Mouse (Mus musculus) lung, embryonic 15.5 days (tissue): ENCODE results near the gene Pigs. TPM values are rescaled to one million over a fixed set of nuclear protein-coding genes. Genes with fewer than 3 reads are reported as not detected.

Source experiments
- ATAC-seq: fragments of 200-750 bp; cut with Nextera tagmentation; 2 replicates; pipeline ENCODE4 v1.8.0; 2017; ENCODE audit warnings: moderate number of reproducible peaks, borderline replicate concordance; ENCODE audit not compliant: low FRiP score, low TSS enrichment; ENCODE audit errors: extremely low read depth
- H3K27ac ChIP-seq: fragments of 300-500 bp; sonication (generic); 2 replicates; pipeline ENCODE4 v1.5.1; 2015; ENCODE audit warnings: moderate library complexity, mild to moderate bottlenecking, inconsistent platforms
- H3K27me3 ChIP-seq: fragments of 300-500 bp; sonication (generic); 2 replicates; pipeline ENCODE4 v1.6.1; 2015; ENCODE audit warnings: inconsistent platforms
- H3K36me3 ChIP-seq: fragments of 300-500 bp; sonication (generic); 2 replicates; pipeline ENCODE4 v1.6.1; 2015; ENCODE audit warnings: inconsistent platforms
- H3K4me1 ChIP-seq: fragments of 300-500 bp; sonication (generic); 2 replicates; pipeline ENCODE4 v1.6.1; 2015; ENCODE audit warnings: inconsistent platforms
- H3K4me2 ChIP-seq: fragments of 300-500 bp; sonication (generic); 2 replicates; pipeline ENCODE4 v1.6.1; 2015; ENCODE audit warnings: inconsistent platforms, mild to moderate bottlenecking, moderate library complexity
- H3K4me3 ChIP-seq: fragments of 300-500 bp; sonication (generic); 2 replicates; pipeline ENCODE4 v1.5.1; 2015; ENCODE audit warnings: mild to moderate bottlenecking, inconsistent platforms
- H3K9ac ChIP-seq: fragments of 300-500 bp; sonication (generic); 2 replicates; pipeline ENCODE4 v1.6.1; 2015; ENCODE audit warnings: inconsistent platforms
- H3K9me3 ChIP-seq: fragments of 300-500 bp; sonication (generic); 2 replicates; pipeline ENCODE4 v1.6.1; 2016; ENCODE audit warnings: inconsistent platforms
- WGBS: fragments of 180-500 bp; shearing (Covaris S2); methylation state at CpG from one replicate; pipeline ENCODE4 v1.1.7; 2015; 5-methylcytosine and 5-hydroxymethylcytosine counted together
- polyA plus RNA-seq: library from polyadenylated mRNA; unstranded; fragments of >200 nt; fragmentation: Nextera tagmentation; extraction: Ambion mirVana; gene quantifications from 2 replicates; pipeline ENCODE4 v1.2.1, GENCODE M21; 2015

Pigs gene
- polyA plus RNA-seq, 1 experiment from 2014 or later, result 75.5 TPM

- no peaks in the 10 kb centered on the region for H3K27me3 ChIP-seq
- H3K4me2 ChIP-seq, result no peak overlapping the region
- WGBS, result 86% methylated on average over 2 of the region's 2 CpGs
- H3K4me1 ChIP-seq, result peaks cover 16% of the 10 kb centered on the region
- no peak overlapping the region for H3K4me3 ChIP-seq
- ATAC-seq, result no peak
- H3K9me3 ChIP-seq, result no peaks in the 10 kb centered on the region
- H3K27ac ChIP-seq, result no peak overlapping the region
- H3K9ac ChIP-seq, result no peak overlapping the region
- H3K36me3 ChIP-seq, result peaks cover 80% of the 10 kb centered on the region
These were observed 9.8 kb upstream of the Pigs start for GRCm38 (mm10) chr11:78318411-78318810.

GRCm38 (mm10) chr11:78322076-78322831, 6.0 kb upstream of the Pigs start:
- H3K4me2 ChIP-seq, result peak overlapping the region; percentile 33
- H3K9me3 ChIP-seq, result no peaks in the 10 kb centered on the region
- peaks cover 19% of the 10 kb centered on the region for H3K4me1 ChIP-seq
- H3K4me3 ChIP-seq, result no peak overlapping the region
- ATAC-seq, result no peak; the same call in 1 of the 2 replicates
- no peak overlapping the region for H3K9ac ChIP-seq
- H3K27me3 ChIP-seq, result no peaks in the 10 kb centered on the region
- peaks cover 44% of the 10 kb centered on the region for H3K36me3 ChIP-seq
- WGBS, result 34% methylated on average over 2 of the region's 2 CpGs
- H3K27ac ChIP-seq, result peak overlapping the region; percentile 73

GRCm38 (mm10) chr11:78322860-78323259, 5.4 kb upstream of the Pigs start, which contains the start of gene Aldoc:
Gene Aldoc (plus strand): TSS chr11:78322968.
- peak within 1 kb of the TSS; percentile 73 for H3K27ac ChIP-seq
- peaks cover 19% of the 10 kb centered on the region for H3K4me1 ChIP-seq
- no peaks in the 10 kb centered on the region for H3K9me3 ChIP-seq
- peak; percentile 91 for ATAC-seq
- peak within 1 kb of the TSS; percentile 33 for H3K4me2 ChIP-seq
- WGBS, result 8% methylated on average over 15 of the region's 15 CpGs
- H3K27me3 ChIP-seq, result no peaks in the 10 kb centered on the region
- no peak within 1 kb of the TSS; the same call in 1 of the 2 replicates for H3K9ac ChIP-seq
- peaks cover 38% of the 10 kb centered on the region for H3K36me3 ChIP-seq
- peak within 1 kb of the TSS; percentile 10; the same call in 1 of the 2 replicates for H3K4me3 ChIP-seq

- no peak overlapping the region for H3K4me2 ChIP-seq
- no peak overlapping the region for H3K4me3 ChIP-seq
- peaks cover 25% of the 10 kb centered on the region for H3K36me3 ChIP-seq
- H3K4me1 ChIP-seq, result peaks cover 24% of the 10 kb centered on the region
- H3K27me3 ChIP-seq, result no peaks in the 10 kb centered on the region
- 82% methylated on average over 15 of the region's 15 CpGs for WGBS
- no peak for ATAC-seq
- no peak overlapping the region for H3K9ac ChIP-seq
- H3K27ac ChIP-seq, result no peak overlapping the region
- no peaks in the 10 kb centered on the region for H3K9me3 ChIP-seq
These were observed 4.0 kb upstream of the Pigs start for GRCm38 (mm10) chr11:78324000-78324785.

DNA sequence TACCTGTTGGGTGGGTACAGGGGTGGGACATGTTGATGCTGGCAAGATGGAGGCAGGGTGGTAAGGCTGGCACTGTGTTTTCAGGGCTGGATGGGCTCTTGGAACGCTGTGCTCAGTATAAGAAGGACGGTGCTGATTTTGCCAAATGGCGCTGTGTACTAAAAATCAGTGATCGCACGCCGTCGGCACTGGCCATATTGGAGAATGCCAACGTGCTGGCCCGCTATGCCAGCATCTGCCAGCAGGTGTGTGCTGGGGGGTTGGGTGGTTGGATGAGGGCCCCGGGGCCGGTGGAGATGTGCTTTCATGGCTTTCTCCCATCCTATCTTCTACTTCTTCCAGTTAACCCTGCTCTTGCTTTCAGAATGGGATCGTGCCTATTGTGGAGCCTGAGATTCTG, 3.2 kb upstream of the Pigs start:
- no peak overlapping the region for H3K27ac ChIP-seq
- H3K4me2 ChIP-seq, result no peak overlapping the region
- H3K4me3 ChIP-seq, result no peak overlapping the region
- H3K4me1 ChIP-seq, result peaks cover 24% of the 10 kb centered on the region
- H3K36me3 ChIP-seq, result peaks cover 19% of the 10 kb centered on the region
- H3K9ac ChIP-seq, result no peak overlapping the region
- WGBS, result 89% methylated on average over 12 of the region's 12 CpGs
- no peaks in the 10 kb centered on the region for H3K27me3 ChIP-seq
- no peaks in the 10 kb centered on the region for H3K9me3 ChIP-seq
- no peak for ATAC-seq

DNA sequence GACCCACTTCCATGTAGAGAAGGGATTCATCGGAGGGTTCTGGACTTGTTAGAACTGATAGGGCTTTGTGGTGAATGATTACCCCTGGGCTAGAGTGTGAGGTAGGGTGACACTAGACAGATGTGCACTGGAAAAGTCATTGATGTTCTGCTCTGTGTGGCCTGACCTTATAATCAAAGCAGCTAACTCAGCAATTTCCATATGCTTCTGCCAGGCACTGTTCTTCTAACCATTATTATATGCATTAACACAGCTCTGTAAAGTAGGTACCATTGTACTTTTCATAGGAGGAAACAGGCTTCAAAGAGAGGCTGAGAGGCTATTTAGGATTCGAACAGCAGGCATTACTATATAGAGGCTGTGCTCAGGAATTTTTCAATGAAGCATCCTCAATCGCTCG, 1.0 kb upstream of the Pigs start:
- no peak overlapping the region for H3K27ac ChIP-seq
- H3K9ac ChIP-seq, result no peak overlapping the region
- no peaks in the 10 kb centered on the region for H3K27me3 ChIP-seq
- H3K36me3 ChIP-seq, result no peaks in the 10 kb centered on the region
- no peaks in the 10 kb centered on the region for H3K9me3 ChIP-seq
- H3K4me1 ChIP-seq, result peaks cover 20% of the 10 kb centered on the region
- WGBS, result 91% methylated on average over 4 of the region's 4 CpGs
- H3K4me2 ChIP-seq, result no peak overlapping the region
- no peak for ATAC-seq
- no peak overlapping the region for H3K4me3 ChIP-seq

DNA sequence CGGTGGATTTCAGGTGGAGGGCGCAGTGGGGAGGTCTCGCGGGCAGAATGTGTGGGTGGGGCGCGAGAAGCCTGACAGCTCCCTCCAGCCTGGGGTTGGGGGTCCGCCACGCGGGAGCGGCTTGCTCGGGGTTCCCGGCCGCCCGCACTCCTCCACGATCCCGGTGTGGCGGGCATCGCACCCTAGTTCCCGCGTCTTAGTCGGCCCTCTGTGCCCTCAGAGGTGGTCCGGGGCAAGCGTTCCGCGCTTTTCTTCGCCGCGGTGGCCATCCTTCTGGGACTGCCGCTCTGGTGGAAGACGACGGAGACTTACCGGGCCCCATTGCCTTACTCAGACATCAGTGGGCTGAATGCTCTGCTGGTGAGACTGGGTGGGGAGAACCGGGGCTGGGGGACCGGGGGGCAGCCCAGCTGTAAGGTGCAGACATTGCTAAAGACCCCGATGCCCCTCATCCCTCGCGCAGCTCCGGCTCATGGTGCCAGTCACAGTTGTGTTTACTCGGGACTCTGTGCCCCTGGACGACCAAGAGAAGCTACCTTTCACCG, 369 bp downstream of the Pigs start:
- Histone ChIP-seq H3K4me1 (peaks cover 6% of the 10 kb centered on the region), H3K4me2 (peak overlapping the region; percentile 88), H3K27ac (no peak overlapping the region), H3K36me3 (peaks cover 4% of the 10 kb centered on the region), H3K9ac (peak overlapping the region; percentile 92), H3K4me3 (peak overlapping the region; percentile 95), H3K27me3 (no peaks in the 10 kb centered on the region), H3K9me3 (no peaks in the 10 kb centered on the region)
- ATAC-seq, result peak; percentile 69
- WGBS, result 1% methylated on average over 41 of the region's 41 CpGs

DNA sequence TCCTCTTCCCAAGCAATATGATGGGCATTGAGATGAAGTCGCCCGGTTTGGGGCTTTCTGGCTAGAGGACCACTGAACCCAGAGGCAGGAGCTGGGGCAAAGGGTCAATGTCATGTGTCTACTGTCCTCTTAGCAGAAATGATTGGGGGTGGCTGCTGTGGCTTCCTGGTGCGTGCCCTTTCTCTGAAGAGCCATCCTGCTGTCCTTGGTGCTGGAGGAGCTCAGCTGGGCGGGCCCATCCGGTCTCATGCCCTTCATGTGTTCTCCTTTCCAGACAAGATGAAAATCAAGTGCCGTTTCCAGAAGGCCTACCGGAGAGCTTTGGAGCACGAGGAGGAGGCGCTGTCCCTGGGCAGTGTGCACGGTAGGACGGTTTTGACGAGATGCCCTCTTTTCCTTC, 4.5 kb downstream of the Pigs start:
- WGBS, result 95% methylated on average over 12 of the region's 12 CpGs
- Histone ChIP-seq H3K27me3 (no peaks in the 10 kb centered on the region), H3K27ac (no peak overlapping the region), H3K4me2 (no peak overlapping the region), H3K36me3 (peaks cover 24% of the 10 kb centered on the region), H3K4me1 (peaks cover 6% of the 10 kb centered on the region; the same call in 1 of the 2 replicates), H3K9me3 (no peaks in the 10 kb centered on the region), H3K4me3 (no peak overlapping the region), H3K9ac (no peak overlapping the region)
- ATAC-seq, result no peak

DNA sequence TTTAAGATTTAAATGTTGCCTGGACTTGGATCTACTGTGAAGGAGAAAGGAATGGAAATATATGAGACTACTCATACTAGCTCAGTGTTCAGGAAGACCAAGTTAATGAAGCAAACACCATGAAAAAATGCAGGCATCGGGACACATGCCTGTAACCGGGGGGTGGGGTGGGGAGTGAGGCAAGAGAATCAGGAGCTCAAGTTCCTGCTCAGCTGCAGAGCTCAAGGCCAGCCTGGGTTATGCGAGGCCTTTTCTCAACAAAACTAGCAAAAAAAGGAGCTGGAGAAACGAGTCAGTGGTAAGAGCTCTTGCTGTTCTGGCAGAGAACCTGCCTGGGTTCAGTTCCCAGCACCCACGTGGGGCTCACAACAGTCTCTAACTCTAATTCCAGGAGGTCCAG, 5.8 kb downstream of the Pigs start:
- Histone ChIP-seq H3K36me3 (peaks cover 30% of the 10 kb centered on the region), H3K4me3 (no peak overlapping the region), H3K27me3 (no peaks in the 10 kb centered on the region), H3K4me2 (no peak overlapping the region), H3K27ac (no peak overlapping the region), H3K9ac (no peak overlapping the region), H3K4me1 (peaks cover 2% of the 10 kb centered on the region; the same call in 1 of the 2 replicates), H3K9me3 (no peaks in the 10 kb centered on the region)
- WGBS, result 88% methylated on average over 5 of the region's 5 CpGs
- no peak for ATAC-seq

GRCm38 (mm10) chr11:78337040-78337439, 8.8 kb downstream of the Pigs start:
- no peak overlapping the region for H3K9ac ChIP-seq
- ATAC-seq, result no peak
- H3K36me3 ChIP-seq, result peaks cover 45% of the 10 kb centered on the region

DNA sequence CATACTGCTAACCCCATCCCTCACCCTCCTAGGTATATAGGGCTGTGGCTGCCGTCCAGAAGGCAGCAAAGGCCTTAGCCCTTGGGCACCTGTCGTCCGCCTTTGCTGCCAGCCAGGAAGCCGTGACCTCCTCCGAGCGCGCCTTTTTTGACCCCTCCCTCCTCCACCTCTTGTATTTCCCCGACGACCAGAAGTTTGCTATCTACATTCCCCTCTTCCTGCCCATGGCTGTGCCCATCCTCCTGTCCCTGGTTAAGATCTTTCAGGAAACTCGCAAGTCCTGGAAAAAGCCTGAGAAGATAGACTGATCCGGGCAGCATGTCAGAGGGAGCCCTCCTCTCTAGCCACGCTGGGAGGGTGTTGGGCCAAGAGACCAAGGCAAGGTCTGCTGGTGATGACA, 13.5 kb downstream of the Pigs start:
- no peaks in the 10 kb centered on the region for H3K27me3 ChIP-seq
- no peak overlapping the region for H3K4me3 ChIP-seq
- H3K27ac ChIP-seq, result no peak overlapping the region
- peaks cover 36% of the 10 kb centered on the region for H3K4me1 ChIP-seq
- no peak for ATAC-seq
- 69% methylated on average over 12 of the region's 12 CpGs for WGBS
- H3K4me2 ChIP-seq, result no peak overlapping the region
- H3K36me3 ChIP-seq, result peaks cover 25% of the 10 kb centered on the region
- H3K9ac ChIP-seq, result no peak overlapping the region
- no peaks in the 10 kb centered on the region for H3K9me3 ChIP-seq

More at GRCm38 (mm10) chr11:78337040-78337439, 8.8 kb downstream of the Pigs start:
- 91% methylated on average over 8 of the region's 8 CpGs for WGBS
- Histone ChIP-seq H3K4me3 (no peak overlapping the region), H3K4me1 (no peaks in the 10 kb centered on the region), H3K27ac (no peak overlapping the region), H3K9me3 (no peaks in the 10 kb centered on the region), H3K4me2 (no peak overlapping the region), H3K27me3 (no peaks in the 10 kb centered on the region)
